Mouse (Mus musculus) midbrain, postnatal 0 days (tissue): Measurements from ENCODE around the gene Maml1. TPM values are rescaled to one million over a fixed set of nuclear protein-coding genes. Genes with fewer than 3 reads are reported as not detected.

ENCODE experiments used
- ATAC-seq: fragments of 200-750 bp; cut with Nextera tagmentation; 2 replicates; pipeline ENCODE4 v1.8.0; 2017; ENCODE audit warnings: moderate number of reproducible peaks, mild to moderate bottlenecking, moderate TSS enrichment, moderate library complexity; ENCODE audit not compliant: low FRiP score
- DNase-seq: peaks from one replicate; pipeline ENCODE4 v3.0.0-alpha.2; 2015; ENCODE audit warnings: low spot score
- H3K27ac ChIP-seq: fragments of 300-500 bp; sonication (generic); 2 replicates; pipeline ENCODE4 v1.5.1; 2014; ENCODE audit warnings: low read depth, mild to moderate bottlenecking, low read length, mixed read lengths
- H3K27me3 ChIP-seq: fragments of 300-500 bp; sonication (generic); 2 replicates; pipeline ENCODE4 v1.6.1; 2014; ENCODE audit warnings: low read length, control low read depth, mixed read lengths; ENCODE audit not compliant: insufficient read depth
- H3K36me3 ChIP-seq: fragments of 300-500 bp; sonication (generic); 2 replicates; pipeline ENCODE4 v1.6.1; 2014; ENCODE audit warnings: low read length, control low read depth, mixed read lengths; ENCODE audit not compliant: insufficient read depth
- H3K4me1 ChIP-seq: fragments of 300-500 bp; sonication (generic); 2 replicates; pipeline ENCODE4 v1.6.1; 2014; ENCODE audit warnings: mild to moderate bottlenecking, control low read depth, antibody characterized with exemption, low read length, mixed read lengths; ENCODE audit not compliant: insufficient read depth
- H3K4me2 ChIP-seq: fragments of 300-500 bp; sonication (generic); 2 replicates; pipeline ENCODE4 v1.6.1; 2014; ENCODE audit warnings: low read depth, mild to moderate bottlenecking, low read length, mixed read lengths; ENCODE audit not compliant: poor library complexity, severe bottlenecking
- H3K4me3 ChIP-seq: fragments of 300-500 bp; sonication (generic); 2 replicates; pipeline ENCODE4 v1.5.1; 2014; ENCODE audit warnings: low read depth, mild to moderate bottlenecking, low read length, moderate library complexity
- H3K9ac ChIP-seq: fragments of 300-500 bp; sonication (generic); replicated peaks from 2 replicates; pipeline ENCODE4 v1.6.1; 2014; ENCODE audit warnings: mild to moderate bottlenecking, low read length, moderate library complexity, mixed read lengths; ENCODE audit not compliant: poor library complexity, severe bottlenecking
- H3K9me3 ChIP-seq: fragments of 300-500 bp; sonication (generic); 2 replicates; pipeline ENCODE4 v1.6.1; 2016; ENCODE audit warnings: low read length, control low read depth
- CTCF ChIP-seq: IDR thresholded peaks from 2 replicates; pipeline ENCODE4 v1.5.1; 2016; ENCODE audit warnings: antibody characterized with exemption, mild to moderate bottlenecking
- WGBS: fragments of 180-500 bp; shearing (Covaris S2); extraction: QIAGEN DNeasy Blood & Tissue Kit; methylation state at CpG from one replicate; pipeline ENCODE4 v1.1.7; 2014; 5-methylcytosine and 5-hydroxymethylcytosine counted together
- polyA plus RNA-seq: library from polyadenylated mRNA; unstranded; fragments of >200 nt; fragmentation: Nextera tagmentation; extraction: Ambion mirVana; gene quantifications from 2 replicates; pipeline ENCODE4 v1.2.1, GENCODE M21; 2015
- total RNA-seq: library from RNA; depleted of rRNA; stranded (reverse); fragments of >200 nt; gene quantifications from 2 replicates; pipeline ENCODE4 v1.2.3, GENCODE M21; 2014

Gene Maml1
- total and polyA plus RNA-seq, 2 experiments from 2014 or later = 1.6 to 12.8 TPM

- Histone ChIP-seq H3K4me3 (no peak overlapping the region), H3K4me1 (peaks cover 8% of the 10 kb centered on the region; the same call in 1 of the 2 replicates), H3K27me3 (no peaks in the 10 kb centered on the region), H3K9me3 (no peaks in the 10 kb centered on the region), H3K4me2 (no peak overlapping the region), H3K36me3 (no peaks in the 10 kb centered on the region; the same call in 1 of the 2 replicates), H3K27ac (no peak overlapping the region), H3K9ac (no peak overlapping the region)
- WGBS = 81% methylated on average over 1 of the region's 1 CpGs
- no peak for ATAC-seq
- no peak for DNase-seq
- TF ChIP-seq CTCF = no peak
Measured at GRCm38 (mm10) chr11:50286428-50286827, 5.7 kb downstream of the Maml1 start.

- Histone ChIP-seq H3K4me1 (peaks cover 8% of the 10 kb centered on the region; the same call in 1 of the 2 replicates), H3K9ac (no peak overlapping the region), H3K4me2 (no peak overlapping the region), H3K9me3 (no peaks in the 10 kb centered on the region), H3K27ac (no peak overlapping the region), H3K27me3 (no peaks in the 10 kb centered on the region), H3K36me3 (peaks cover 6% of the 10 kb centered on the region), H3K4me3 (no peak overlapping the region)
- WGBS = 96% methylated on average over 7 of the region's 7 CpGs
- ATAC-seq (no peak), DNase-seq (no peak)
- TF ChIP-seq CTCF = no peak
Measured at GRCm38 (mm10) chr11:50285696-50286095, 6.4 kb downstream of the Maml1 start.

- 94% methylated on average over 5 of the region's 5 CpGs for WGBS
- ATAC-seq = no peak
- TF ChIP-seq CTCF = no peak
- no peak for DNase-seq
- H3K9me3 ChIP-seq = no peaks in the 10 kb centered on the region
- H3K4me3 ChIP-seq = no peak overlapping the region
- H3K27ac ChIP-seq = no peak overlapping the region
- no peak overlapping the region for H3K9ac ChIP-seq
- 0 out of 2 replicates have a peak, but pooled peaks cover 4% of the 10 kb centered on the region for H3K4me1 ChIP-seq
- no peaks in the 10 kb centered on the region for H3K27me3 ChIP-seq
- peaks cover 8% of the 10 kb centered on the region for H3K36me3 ChIP-seq
- H3K4me2 ChIP-seq = no peak overlapping the region
Measured at GRCm38 (mm10) chr11:50285263-50285662, 6.8 kb downstream of the Maml1 start.

- TF ChIP-seq CTCF = no peak
Measured at GRCm38 (mm10) chr11:50280053-50280452, 12.1 kb downstream of the Maml1 start.

GRCm38 (mm10) chr11:50279005-50279404 lies 13.1 kb downstream of the Maml1 start:
- 93% methylated on average over 4 of the region's 4 CpGs for WGBS

More at GRCm38 (mm10) chr11:50280053-50280452, 12.1 kb downstream of the Maml1 start:
- peaks cover 12% of the 10 kb centered on the region for H3K36me3 ChIP-seq
- H3K27ac ChIP-seq = no peak overlapping the region
- H3K27me3 ChIP-seq = no peaks in the 10 kb centered on the region
- H3K9ac ChIP-seq = no peak overlapping the region
- ATAC-seq (no peak), DNase-seq (no peak)
- no peak overlapping the region for H3K4me3 ChIP-seq
- no peak overlapping the region for H3K4me2 ChIP-seq
- WGBS = 76% methylated on average over 1 of the region's 1 CpGs
- H3K4me1 ChIP-seq = no peaks in the 10 kb centered on the region
- no peaks in the 10 kb centered on the region for H3K9me3 ChIP-seq

GRCm38 (mm10) chr11:50277706-50278105 lies 14.4 kb downstream of the Maml1 start:
- Histone ChIP-seq H3K27ac (no peak overlapping the region), H3K4me3 (no peak overlapping the region), H3K27me3 (no peaks in the 10 kb centered on the region), H3K9me3 (no peaks in the 10 kb centered on the region), H3K36me3 (peaks cover 12% of the 10 kb centered on the region), H3K4me2 (no peak overlapping the region), H3K9ac (no peak overlapping the region), H3K4me1 (no peaks in the 10 kb centered on the region)
- 90% methylated on average over 6 of the region's 6 CpGs for WGBS
- DNase-seq (no peak), ATAC-seq (no peak)
- no peak for TF ChIP-seq CTCF

More at GRCm38 (mm10) chr11:50279005-50279404, 13.1 kb downstream of the Maml1 start:
- ATAC-seq (no peak), DNase-seq (no peak)
- Histone ChIP-seq H3K4me1 (no peaks in the 10 kb centered on the region), H3K4me3 (no peak overlapping the region), H3K27me3 (no peaks in the 10 kb centered on the region), H3K4me2 (no peak overlapping the region), H3K36me3 (peaks cover 12% of the 10 kb centered on the region), H3K9ac (no peak overlapping the region), H3K9me3 (no peaks in the 10 kb centered on the region), H3K27ac (no peak overlapping the region)
- no peak for TF ChIP-seq CTCF
